Mouse (Mus musculus): ENCODE measurements around the gene Mgat3.

GRCm38 (mm10) chr15:80160726-80161125 is 12.8 kb upstream of the Mgat3 start:
- TF ChIP-seq POLR2A (IDR thresholded peaks at IDR 0.05; ENCODE audit: extremely low read depth, insufficient read depth, low read length) (no peak), CTCF (IDR thresholded peaks at IDR 0.05; ENCODE audit: extremely low read depth, insufficient read depth, low read length) (no peak)

Measured in cortical plate, adult 2 months (tissue).